Mouse (Mus musculus): ENCODE results near the gene Cep170b. TPM values are rescaled to one million over a fixed set of nuclear protein-coding genes. Genes with fewer than 3 reads are reported as not detected.

Cep170b gene
- total RNA-seq, 2 experiments from 2014 or later: 11.3 to 11.9 TPM

DNA sequence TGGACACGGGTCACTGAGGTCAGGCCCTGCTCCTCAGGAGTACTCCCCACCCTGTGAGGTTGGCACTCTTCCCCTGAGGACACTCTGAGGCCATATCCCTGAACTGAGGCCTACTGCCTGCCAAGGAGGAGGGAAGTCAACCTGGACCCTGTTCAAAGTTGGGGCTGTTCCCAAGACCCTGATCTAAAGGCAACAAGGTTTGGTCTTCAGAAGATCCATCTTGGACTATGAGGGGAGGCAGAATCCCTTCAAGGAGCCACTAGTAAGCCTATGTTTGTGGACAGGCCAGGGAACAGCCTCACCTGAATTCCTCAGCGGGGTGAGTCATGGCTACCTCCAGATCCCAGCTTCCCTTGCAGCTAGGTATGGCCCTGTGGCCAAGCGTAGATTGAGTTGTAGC is 39.2 kb downstream of the Cep170b start:
- intact Hi-C loops (cut with DNase I): no loop called here
- DNase-seq: no peak

DNA sequence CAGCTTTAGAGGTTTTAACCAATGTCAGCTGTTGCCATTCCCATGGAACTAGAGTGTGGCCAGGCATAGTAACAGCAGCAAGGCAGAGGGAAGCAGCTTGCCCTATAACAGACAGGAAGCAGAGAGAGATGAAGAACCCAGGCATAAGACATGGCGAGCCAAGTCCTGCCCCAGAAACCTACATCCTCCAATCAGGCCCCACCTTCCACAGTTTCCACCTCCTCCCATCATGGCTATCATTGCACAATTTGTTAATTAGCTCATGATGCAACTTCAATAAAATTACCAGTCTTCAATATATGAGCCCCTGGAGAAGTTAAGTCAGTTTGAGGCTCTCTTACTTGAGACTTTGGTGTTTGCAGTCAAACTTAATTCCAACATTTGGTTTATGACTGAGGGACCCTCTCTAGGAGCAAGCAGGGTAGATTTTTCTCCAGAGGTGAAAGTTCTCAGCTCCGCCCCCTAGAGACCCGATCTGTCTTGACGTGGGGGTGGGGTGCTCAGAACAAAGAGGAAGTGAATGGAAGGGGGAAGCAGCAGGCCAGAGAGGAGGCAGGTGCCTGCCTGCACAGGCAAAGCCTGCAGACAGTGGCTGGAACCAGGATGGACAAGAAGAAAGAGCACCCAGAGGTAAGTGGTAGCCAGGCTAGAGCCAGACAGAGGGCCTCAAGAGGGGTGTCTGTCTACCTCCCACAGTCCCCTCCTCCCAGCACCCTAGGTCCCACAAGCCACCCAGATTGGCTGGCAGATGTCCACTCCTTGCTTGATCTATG is 40.1 kb downstream of the Cep170b start, which contains the start of gene Pld4:
Gene Pld4 (plus strand): TSS at position 502 of the 773 bp plus-strand sequence.
- no peak for DNase-seq
- intact Hi-C loops (cut with DNase I): no loop called here

DNA sequence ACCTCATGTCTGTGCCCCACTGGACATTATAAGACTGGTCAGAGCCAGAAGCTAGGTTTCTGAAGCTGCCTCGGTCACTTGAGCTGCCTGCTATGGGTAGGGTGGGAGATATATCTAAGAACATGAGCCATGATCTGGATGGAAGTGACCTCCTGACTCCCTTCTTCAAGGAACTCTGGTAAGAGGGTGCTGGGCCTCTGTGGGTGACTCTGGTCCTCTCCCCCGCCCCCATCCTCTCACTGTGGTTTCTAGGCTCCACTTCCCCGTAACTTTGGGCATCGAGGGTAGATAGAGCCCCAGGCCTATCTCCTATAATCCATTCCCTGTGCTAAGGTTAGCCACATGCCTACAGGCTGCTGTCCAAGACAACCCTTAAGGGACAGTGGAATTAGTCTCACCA is 41.2 kb downstream of the Cep170b start:
- no peak for DNase-seq
- intact Hi-C loops (cut with DNase I): no loop called here

DNA sequence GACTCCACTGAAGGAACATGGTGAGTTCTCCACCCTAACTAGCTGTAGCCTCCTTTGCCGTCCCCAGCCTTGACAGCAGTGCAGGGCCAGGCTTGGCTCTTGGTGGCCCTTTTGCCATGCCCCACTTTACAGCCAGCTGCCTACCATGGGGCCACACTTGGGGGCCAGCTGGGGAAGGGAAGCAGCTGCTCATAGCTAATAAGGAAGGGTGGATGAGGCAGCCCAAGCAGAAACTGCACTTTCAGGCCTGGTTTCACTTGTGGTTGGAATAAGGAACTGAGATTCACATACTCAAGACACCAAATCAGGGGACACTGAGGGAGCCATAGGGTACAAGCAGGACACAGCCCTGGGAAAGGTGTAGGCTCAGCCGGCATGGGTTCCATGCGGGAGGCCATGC is 41.8 kb downstream of the Cep170b start:
- intact Hi-C loops (cut with DNase I): no loop called here
- DNase-seq: no peak

DNA sequence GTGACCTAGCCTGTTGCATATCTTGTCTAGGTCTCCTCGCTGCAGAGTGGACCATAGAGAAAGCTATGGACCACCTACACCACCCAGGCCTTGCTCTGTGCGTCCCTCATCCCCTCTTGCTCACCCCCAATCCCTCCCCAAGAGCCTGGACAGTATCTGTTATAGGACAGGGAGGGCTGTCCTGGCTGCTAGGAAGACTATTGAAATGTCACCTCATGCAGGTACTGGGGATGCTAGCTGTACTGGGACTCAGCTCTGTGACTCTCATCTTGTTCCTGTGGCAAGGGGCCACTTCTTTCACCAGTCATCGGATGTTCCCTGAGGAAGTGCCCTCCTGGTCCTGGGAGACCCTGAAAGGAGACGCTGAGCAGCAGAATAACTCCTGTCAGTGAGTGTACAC is 42.9 kb downstream of the Cep170b start:
- no peak for DNase-seq
- intact Hi-C loops (cut with DNase I): no loop called here

DNA sequence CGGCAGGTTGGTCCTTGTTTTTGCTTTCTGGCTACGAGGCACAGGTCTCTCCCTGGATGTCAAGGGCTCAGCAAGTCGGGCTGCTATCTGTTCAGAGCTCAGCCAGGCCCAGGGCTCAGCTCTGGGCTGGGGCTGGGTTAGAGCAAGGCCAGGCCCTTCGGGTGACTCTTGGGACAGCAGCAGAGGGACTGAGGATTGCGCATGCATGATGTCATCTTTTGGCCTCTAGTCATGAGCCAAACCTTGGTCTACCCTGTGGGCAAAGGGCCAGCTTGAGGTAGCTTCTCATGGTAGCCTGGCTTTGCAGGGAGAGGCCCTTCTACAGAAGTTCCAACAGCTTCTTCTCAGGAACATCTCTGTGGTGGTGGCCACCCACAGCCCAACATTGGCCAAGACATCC is 43.9 kb downstream of the Cep170b start:
- intact Hi-C loops (cut with DNase I): no loop called here
- DNase-seq: no peak

DNA sequence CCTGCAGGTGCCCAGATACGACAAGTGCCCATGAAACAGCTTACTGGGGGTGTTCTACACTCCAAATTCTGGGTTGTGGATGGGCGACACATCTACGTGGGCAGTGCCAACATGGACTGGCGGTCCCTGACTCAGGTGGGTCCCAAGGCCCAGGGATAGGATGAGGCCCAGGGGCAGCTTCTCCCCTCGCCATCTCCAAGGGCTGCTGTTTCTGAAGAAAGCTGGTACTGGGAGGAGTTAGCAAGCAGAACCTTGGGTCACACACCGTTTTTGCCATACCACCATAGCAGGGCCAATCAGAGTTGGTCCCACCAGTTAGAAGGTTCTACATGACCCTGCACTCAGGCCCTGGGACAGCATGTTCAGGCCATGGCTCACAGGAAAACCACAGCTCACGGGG is 44.7 kb downstream of the Cep170b start:
- intact Hi-C loops (cut with DNase I): no loop called here
- DNase-seq: no peak

DNA sequence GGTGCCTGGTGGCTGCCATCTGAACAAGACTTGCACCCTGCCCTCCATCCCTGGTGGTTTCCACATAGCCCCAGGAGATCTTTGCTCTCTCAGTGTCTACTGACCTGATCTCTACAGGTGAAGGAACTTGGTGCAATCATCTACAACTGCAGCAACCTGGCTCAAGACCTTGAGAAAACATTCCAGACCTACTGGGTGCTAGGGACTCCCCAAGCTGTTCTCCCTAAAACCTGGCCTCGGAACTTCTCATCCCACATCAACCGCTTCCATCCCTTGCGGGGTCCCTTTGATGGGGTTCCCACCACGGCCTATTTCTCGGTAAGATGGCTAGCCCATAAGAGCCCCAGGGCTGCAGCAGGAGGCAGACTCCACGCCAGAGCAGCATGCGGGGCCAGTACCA is 46.3 kb downstream of the Cep170b start:
- intact Hi-C loops (cut with DNase I): no loop called here
- no peak for DNase-seq

DNA sequence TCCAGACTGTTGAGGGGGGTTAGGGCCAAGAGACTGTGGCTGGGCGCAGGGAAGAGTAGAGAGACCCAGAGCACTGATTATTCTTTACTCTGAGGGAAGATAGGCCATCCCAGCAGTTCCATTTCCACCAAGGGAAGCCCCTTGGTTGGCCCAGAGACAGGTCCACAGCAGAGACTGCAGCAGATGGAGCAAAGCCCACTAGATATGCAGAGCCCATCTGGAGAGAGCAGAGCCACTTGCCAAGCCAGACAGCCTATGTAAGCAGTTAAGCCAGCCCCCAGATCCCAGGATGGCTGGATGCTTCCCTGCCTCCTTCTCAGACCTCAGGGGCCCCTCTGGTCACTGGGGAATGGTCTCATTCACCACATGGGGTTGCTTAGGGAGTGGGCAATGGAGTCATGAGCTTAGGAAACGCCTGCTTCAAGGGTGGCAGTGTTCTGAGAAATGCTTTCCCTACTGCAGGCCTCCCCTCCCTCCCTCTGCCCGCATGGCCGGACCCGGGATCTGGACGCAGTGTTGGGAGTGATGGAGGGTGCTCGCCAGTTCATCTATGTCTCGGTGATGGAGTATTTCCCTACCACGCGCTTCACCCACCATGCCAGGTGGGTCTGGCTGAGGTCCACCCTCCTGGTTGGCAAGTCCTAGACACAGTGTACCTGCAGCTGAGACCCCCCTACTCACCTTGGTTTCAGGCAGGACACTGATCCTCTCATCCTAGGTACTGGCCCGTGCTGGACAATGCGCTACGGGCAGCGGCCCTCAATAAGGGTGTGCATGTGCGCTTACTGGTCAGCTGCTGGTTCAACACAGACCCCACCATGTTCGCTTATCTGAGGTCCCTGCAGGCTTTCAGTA is 47.0 kb downstream of the Cep170b start:
- DNase-seq: no peak
- intact Hi-C loops (cut with DNase I): no loop called here

DNA sequence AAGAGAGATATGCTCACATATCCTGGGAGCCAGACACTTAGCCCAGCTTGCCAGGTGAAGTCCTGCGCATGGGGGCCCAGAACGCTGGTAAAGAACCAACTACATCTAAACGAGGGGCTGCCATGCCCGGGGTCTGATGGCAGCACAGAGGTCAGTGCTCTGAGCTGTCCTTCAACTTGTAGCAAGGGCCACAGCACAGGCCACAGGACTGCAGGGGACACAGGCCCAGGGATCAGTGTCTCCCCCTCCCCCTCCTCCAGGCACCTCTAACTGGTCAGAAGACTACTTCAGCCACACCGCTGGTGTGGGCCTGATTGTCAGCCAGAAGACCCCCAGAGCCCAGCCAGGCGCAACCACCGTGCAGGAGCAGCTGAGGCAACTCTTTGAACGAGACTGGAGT is 47.9 kb downstream of the Cep170b start:
- intact Hi-C loops (cut with DNase I): no loop called here
- no peak for DNase-seq

DNA sequence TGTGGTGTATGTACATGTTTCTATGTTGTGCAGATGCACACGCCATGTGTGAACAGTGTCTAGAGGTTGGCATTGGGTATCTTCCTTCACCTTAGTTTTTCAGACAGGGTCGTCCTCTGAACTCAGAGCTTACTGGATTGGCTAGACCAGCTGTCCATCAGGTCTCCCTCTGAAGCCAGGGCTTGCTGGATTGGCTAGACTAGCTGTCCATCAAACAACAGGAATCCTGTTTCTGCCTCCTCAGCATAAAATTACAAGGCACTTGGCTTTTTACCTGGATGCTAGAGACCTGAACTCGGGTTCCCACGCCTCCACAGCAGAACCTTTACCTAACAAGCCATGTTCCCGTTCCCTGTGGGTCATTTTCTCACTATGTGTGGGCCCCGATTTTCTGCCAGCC is 48.8 kb downstream of the Cep170b start:
- no peak for DNase-seq
- intact Hi-C loops (cut with DNase I): no loop called here

DNA sequence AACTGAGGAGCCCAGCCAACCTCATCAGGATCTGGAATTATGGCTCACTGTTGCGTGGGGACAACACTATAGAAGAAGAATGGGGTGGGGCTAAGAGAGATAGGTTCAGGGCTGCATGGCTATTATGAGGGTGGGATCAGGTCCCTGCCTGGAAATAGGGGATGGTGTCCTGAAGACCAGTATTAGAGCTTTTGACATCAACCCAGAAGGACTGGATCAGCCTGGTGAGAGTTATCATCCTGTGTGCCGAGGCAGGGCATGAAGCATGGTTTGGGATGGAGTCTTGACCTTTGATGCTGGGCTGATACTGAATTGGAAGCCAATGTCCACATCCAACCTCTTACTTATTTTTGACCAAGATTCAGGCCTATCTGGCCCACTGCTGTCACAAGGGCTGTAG is 49.5 kb downstream of the Cep170b start:
- no peak for DNase-seq

DNA sequence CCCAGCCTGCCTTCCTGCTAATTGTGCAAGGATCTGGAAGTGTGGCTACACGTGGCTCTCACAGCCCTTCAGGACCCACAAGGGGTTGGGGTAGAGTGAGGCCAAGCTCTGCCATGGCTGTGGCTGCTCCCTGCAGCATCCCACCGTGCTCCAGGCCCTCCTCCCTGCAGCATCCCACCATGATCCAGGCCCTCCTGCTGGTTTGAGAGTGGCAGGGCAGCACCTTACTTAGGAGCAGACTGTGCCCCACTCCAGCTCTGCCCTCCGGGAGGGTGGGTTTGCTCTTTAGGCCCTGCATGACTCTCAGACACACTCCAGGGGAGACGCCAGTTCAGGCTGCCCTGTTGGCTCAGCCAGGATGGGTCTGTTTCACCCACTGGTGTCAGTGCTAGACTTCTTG is 50.1 kb downstream of the Cep170b start:
- intact Hi-C loops (cut with DNase I): no loop called here
- no peak for DNase-seq

More for the DNA sequence above, 49.5 kb downstream of the Cep170b start:
- intact Hi-C loops (cut with DNase I): no loop called here

DNA sequence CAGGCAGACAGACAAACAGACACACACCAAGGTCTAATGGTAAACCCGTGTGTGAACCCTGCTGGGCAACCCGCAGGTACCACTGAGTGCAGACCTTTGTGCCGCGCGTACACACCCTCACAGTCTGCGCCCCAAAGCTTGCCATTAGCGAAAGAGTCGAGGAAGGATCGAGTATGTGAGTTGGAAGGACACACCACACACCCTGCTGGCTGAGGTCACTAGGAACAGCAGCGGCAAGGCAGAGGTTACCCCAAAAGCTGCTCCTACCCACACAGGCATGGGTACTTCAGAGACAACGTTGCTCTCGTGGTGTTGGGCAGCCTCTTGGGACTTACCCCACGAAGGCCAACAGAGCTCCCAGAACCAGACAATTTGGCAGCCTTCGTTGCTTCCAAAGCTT is 52.1 kb downstream of the Cep170b start:
- no peak for DNase-seq
- intact Hi-C loops (cut with DNase I): no loop called here

DNA sequence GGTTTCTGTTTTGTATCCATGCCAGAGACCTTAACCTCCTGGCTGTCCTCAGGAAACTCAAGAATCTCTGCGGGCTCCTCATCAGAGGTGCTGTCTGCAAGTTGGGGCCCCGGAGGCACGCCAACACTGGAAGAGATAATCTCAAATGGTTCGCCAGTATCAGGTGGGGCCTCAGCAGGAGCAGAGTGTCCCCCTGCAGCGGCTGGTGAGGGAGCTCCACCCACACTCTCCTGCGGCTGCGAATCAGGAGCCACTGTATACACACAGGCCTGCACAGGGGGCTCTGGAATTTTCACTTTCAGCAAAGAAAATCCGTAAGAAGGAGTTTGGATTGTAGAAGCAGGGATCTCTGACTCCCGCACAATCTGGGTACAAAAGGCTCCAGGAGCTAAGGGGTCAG is 53.1 kb downstream of the Cep170b start:
- intact Hi-C loops (cut with DNase I): no loop called here
- DNase-seq: no peak

DNA sequence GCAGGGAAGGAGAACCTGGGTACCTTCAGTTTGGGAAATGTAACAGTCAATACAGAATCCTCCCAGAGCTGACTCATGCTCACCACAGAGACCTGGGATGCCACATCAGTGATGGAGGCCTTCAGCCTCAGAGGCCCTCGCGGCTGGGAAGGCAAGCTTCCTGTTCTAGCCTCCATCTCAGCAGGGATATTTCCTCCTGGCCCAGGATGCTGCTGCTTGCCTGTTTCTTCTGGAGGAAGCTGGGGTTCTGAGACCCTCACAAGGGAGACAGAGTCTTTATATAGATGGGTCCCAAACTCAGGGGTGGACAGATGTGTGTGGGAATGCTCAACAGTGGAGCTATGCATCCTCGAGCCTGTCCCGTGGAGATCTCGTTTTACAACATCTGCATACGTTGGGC is 53.8 kb downstream of the Cep170b start:
- no peak for DNase-seq
- intact Hi-C loops (cut with DNase I): no loop called here

DNA sequence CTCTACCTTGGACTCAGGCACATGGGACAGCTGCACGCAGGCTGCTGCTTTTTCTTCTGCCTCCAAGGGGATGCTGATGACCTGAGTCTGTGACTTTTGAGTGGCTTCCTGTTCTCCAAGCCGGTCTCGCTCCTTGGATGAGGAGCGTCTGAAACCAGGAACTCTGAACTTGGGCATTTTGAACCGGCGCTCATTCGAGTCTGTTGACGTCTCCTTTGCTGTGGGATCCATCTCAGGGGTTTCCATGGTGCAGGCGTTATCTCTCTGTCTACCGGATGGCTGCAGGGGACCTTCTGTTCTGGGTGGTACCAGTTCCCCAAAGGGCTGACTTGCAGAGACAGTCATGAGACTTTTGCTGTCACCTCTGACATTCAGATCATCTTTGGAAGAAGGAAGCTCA is 54.2 kb downstream of the Cep170b start:
- DNase-seq: no peak
- intact Hi-C loops (cut with DNase I): no loop called here

DNA sequence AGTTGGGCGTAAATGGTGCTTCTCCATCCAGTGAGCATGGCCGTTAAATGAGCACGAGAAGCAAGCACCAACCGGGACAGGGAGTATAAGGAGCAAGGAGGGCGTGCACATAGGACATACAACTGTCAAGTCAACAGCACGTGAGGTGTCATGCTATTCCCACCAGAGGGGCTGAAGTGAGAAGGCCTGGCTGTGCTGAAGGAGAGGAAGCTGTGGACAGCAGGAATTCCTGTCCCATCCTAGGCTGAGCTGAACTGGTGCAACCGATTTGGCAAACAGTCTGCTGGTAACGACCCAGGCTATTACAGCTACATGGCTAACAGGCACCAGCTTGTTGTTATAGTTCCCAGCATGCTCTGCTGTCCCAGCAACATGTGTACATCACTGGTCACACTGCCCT is 70.8 kb downstream of the Cep170b start:
- DNase-seq: no peak
- intact Hi-C loops (cut with DNase I): no loop called here

DNA sequence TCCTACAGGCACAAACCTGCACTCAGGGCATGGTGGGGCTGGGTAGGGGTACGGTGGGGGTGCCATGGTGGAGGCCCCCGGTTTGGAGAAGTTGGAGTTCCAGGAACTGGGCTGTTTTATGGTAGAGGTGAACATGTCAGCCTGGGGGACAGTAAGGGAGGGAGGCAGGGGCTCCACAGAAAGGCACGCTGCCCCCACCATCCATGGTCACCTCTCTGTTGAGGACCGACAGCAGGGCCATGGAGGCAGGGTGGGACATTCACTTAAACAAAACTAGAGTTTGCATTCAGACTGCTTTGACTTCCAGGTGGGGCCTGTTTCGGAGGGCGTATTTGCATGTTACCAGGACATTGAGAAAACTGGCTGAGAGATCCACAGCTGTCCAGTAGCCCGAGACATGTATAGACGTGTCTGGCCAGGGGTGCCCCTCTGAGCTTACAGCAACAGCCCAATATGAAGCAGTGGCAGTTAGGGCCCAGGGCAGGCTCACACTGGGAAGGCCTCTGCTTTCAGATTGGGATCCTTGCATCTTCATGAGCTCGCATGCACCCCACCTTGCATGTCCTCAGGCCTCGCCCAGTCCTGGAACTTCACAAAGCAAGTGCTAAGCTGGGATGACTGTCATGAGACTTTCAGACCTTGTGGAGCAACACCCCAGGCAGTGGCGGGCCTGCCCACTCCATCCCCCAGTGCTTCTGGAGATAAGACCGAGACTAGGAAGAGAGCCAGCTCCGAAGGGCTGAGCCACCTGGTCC is 73.5 kb downstream of the Cep170b start:
- intact Hi-C loops (cut with DNase I): loop anchor here (2.0 kb wide), 1 partner anchor 51 kb away; no protein-coding TSS in a partner anchor
- peak; percentile 88 to 90 for DNase-seq

DNA sequence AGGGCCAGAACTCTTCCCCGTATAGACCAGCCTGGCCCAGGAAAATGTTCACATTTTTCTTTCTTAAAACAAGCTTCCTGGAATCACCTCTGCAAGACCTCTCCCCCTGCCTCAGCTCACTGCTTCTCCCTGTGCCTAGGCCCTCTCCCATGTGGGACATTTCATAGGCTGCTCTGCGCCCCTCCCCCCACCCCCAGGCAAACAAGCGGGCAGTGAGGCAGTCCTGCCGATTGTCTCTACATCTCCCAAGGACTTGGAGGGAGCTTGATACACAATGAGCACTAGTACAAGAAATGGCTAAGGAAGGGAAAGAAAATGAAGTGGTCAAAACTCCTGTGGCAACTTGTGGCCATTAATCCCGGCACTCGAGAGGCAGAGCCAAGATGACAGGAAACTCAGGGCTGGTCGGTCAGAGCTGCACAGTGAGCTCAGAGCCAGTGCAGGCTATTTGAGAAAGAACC is 74.1 kb downstream of the Cep170b start:
- no peak for DNase-seq
- intact Hi-C loops (cut with DNase I): loop anchor here (2.0 kb wide), 1 partner anchor 52 kb away; no protein-coding TSS in a partner anchor

DNA sequence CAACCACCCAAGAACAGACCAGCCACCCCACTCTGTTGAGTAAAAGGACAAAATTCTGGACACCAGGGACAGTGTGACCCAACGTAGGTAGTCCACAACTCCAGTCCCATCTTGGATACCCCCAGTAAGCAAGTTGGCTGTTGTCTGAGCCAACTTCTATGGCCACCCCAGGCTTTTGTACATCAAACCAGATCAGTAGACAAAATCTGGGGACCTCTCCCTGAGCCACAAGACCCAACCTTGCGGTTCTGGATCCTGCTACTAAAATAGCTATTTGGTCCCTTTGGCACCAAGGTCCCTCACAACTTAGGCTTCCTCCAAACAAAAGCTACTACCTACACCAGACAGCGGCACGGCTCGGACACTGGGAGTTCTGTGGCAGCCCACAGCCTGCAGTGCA is 74.7 kb downstream of the Cep170b start:
- no peak for DNase-seq
- intact Hi-C loops (cut with DNase I): loop anchor here (2.0 kb wide), 1 partner anchor 52 kb away; no protein-coding TSS in a partner anchor

All from heart, postnatal 10 days (tissue).